Mouse (Mus musculus): ENCODE measurements at regions not wholly inside any gene's neighbourhood (a gene's known extent, or its start where the extent isn't known, plus 50 kb on each side); places are given as distances from the start of the nearest gene placed in this dataset.

GRCm38 (mm10) chr14:72778756-72779155 is 69.0 kb upstream of the Fndc3a start:
- DNase-seq: no peak

- DNase-seq: no peak
Measured at GRCm38 (mm10) chr14:72777927-72778560, 68.2 kb upstream of the Fndc3a start.

GRCm38 (mm10) chr14:72770237-72770636 is 60.4 kb upstream of the Fndc3a start:
- DNase-seq: no peak

GRCm38 (mm10) chr14:72760123-72760522 is 50.3 kb upstream of the Fndc3a start:
- no peak for DNase-seq

All from cerebellum, postnatal 25 days (tissue).